Comparison of ENCODE assay signal across 8 mouse cellular contexts in genomic region chr8:64733271-64733943, GRCm38 (mm10). TPM values are rescaled to one million over a fixed set of nuclear protein-coding genes. Genes with fewer than 3 reads are reported as not detected.
DNase-seq lines count a peak whose midpoint lies in the region; ATAC-seq and TF ChIP-seq lines count a peak whose summit lies in the region.

Gene Msmo1 (minus strand): TSS chr8:64733792.

- TF ChIP-seq POLR2A in liver, adult 2 months (IDR thresholded peaks at IDR 0.05; ENCODE audit: extremely low read depth, insufficient read depth, low read length), result peak; percentile 98
- peak; percentile 91 for TF ChIP-seq POLR2A in myocyte (IDR thresholded peaks at IDR 0.05; ENCODE audit: insufficient read length, low read depth)

- H3K36me3 ChIP-seq in heart, embryonic 11.5 days (ENCODE audit: control insufficient read depth, insufficient read depth, low read length), result peaks cover 9% of the 10 kb centered on the region
- H3K36me3 ChIP-seq in kidney, embryonic 16.5 days (ENCODE audit: insufficient read depth, low read length), result peaks cover 10% of the 10 kb centered on the region; the same call in 1 of the 2 replicates
- peaks cover 14% of the 10 kb centered on the region for H3K36me3 ChIP-seq in liver, adult 2 months (ENCODE audit: control insufficient read depth, insufficient read depth, low read length)
- peaks cover 27% of the 10 kb centered on the region for H3K36me3 ChIP-seq in myocyte (ENCODE audit: control insufficient read depth, insufficient read depth)
- H3K36me3 ChIP-seq in splenic B cell, adult 2 months (ENCODE audit: control insufficient read depth, insufficient read depth, low read length, poor library complexity, severe bottlenecking), result peaks cover 3% of the 10 kb centered on the region

- no peaks in the 10 kb centered on the region for H3K9me3 ChIP-seq in heart, embryonic 11.5 days (replicated peaks; ENCODE audit: control insufficient read depth, low read length)
- H3K9me3 ChIP-seq in kidney, embryonic 16.5 days (ENCODE audit: low read length), result no peaks in the 10 kb centered on the region

- ATAC-seq in erythroblast, adult 5-6 weeks (replicated peaks; ENCODE audit: low FRiP score, poor library complexity, severe bottlenecking), result peak; percentile 99
- ATAC-seq in heart, embryonic 11.5 days (replicated peaks; ENCODE audit: insufficient number of reproducible peaks, low FRiP score, low TSS enrichment), result peak; percentile 100
- ATAC-seq in kidney, embryonic 16.5 days (ENCODE audit: low FRiP score, low TSS enrichment), result peak; percentile 100

- H3K4me2 ChIP-seq in heart, embryonic 11.5 days, result peak within 1 kb of the TSS; percentile 68
- peak within 1 kb of the TSS; percentile 67 for H3K4me2 ChIP-seq in kidney, embryonic 16.5 days (replicated peaks; ENCODE audit: low read depth, low read length)
- H3K4me2 ChIP-seq in myocyte (ENCODE audit: low read depth), result peak within 1 kb of the TSS; percentile 72

- peaks cover 5% of the 10 kb centered on the region; the same call in 1 of the 2 replicates for H3K79me2 ChIP-seq in liver, adult 2 months (ENCODE audit: control insufficient read depth, insufficient read depth, low read length)
- H3K79me2 ChIP-seq in myocyte (ENCODE audit: control insufficient read depth, insufficient read depth), result peaks cover 50% of the 10 kb centered on the region

- peak within 1 kb of the TSS; percentile 61 for H3K4me3 ChIP-seq in heart, embryonic 11.5 days (ENCODE audit: low read depth, low read length)
- peak within 1 kb of the TSS; percentile 92 for H3K4me3 ChIP-seq in kidney, embryonic 16.5 days (ENCODE audit: low read length)
- H3K4me3 ChIP-seq in liver, adult 2 months (ENCODE audit: insufficient read depth, low read depth, low read length), result peak within 1 kb of the TSS; percentile 85
- peak within 1 kb of the TSS; percentile 84 for H3K4me3 ChIP-seq in myocyte

- no peak within 1 kb of the TSS for H3K27ac ChIP-seq in heart, embryonic 11.5 days (ENCODE audit: low read depth, low read length)
- peak within 1 kb of the TSS; percentile 65; the same call in 1 of the 2 replicates for H3K27ac ChIP-seq in kidney, embryonic 16.5 days (ENCODE audit: low read length)
- H3K27ac ChIP-seq in liver, adult 2 months (replicated peaks; ENCODE audit: insufficient read depth, low read depth, low read length), result peak within 1 kb of the TSS; percentile 92

- peak within 1 kb of the TSS; percentile 47 for H3ac ChIP-seq in myocyte (ENCODE audit: control insufficient read depth, insufficient read length)

- under 1% methylated on average over 59 of the region's 60 CpGs for WGBS in heart, embryonic 11.5 days (ENCODE audit: insufficient replicate concordance)
- 0% methylated on average over 60 of the region's 60 CpGs for WGBS in kidney, embryonic 16.5 days
- under 1% methylated on average over 60 of the region's 60 CpGs for WGBS in liver, adult 2 months

- H3K27me3 ChIP-seq in heart, embryonic 11.5 days (ENCODE audit: control insufficient read depth, insufficient read depth, low read length), result no peaks in the 10 kb centered on the region
- no peaks in the 10 kb centered on the region for H3K27me3 ChIP-seq in kidney, embryonic 16.5 days (ENCODE audit: insufficient read depth, low read length)
- no peaks in the 10 kb centered on the region for H3K27me3 ChIP-seq in liver, adult 2 months (ENCODE audit: control insufficient read depth, insufficient read depth, low read length)
- no peaks in the 10 kb centered on the region for H3K27me3 ChIP-seq in myocyte (ENCODE audit: control insufficient read depth, insufficient read depth, insufficient read length)
- H3K27me3 ChIP-seq in splenic B cell, adult 2 months (ENCODE audit: control insufficient read depth, insufficient read depth, low read length, poor library complexity, severe bottlenecking), result no peaks in the 10 kb centered on the region

- no peak for TF ChIP-seq CTCF in liver, adult 2 months (IDR thresholded peaks at IDR 0.05; ENCODE audit: low read depth, low read length)

- H3K4me1 ChIP-seq in heart, embryonic 11.5 days (ENCODE audit: control insufficient read depth, insufficient read depth, low read length), result peaks cover 6% of the 10 kb centered on the region
- H3K4me1 ChIP-seq in kidney, embryonic 16.5 days (ENCODE audit: insufficient read depth, low read length), result peaks cover 13% of the 10 kb centered on the region; the same call in 1 of the 2 replicates
- peaks cover 27% of the 10 kb centered on the region for H3K4me1 ChIP-seq in liver, adult 2 months (ENCODE audit: control insufficient read depth, insufficient read depth, low read length)

- peak within 1 kb of the TSS; percentile 66 for H3K9ac ChIP-seq in heart, embryonic 11.5 days (ENCODE audit: low read depth, low read length)
- peak within 1 kb of the TSS; percentile 70 for H3K9ac ChIP-seq in kidney, embryonic 16.5 days (replicated peaks; ENCODE audit: low read length)
- peak within 1 kb of the TSS; percentile 89 for H3K9ac ChIP-seq in liver, adult 2 months (ENCODE audit: low read depth, low read length)

- peak; percentile 95 to 96 for DNase-seq in B cell, adult 2 months
- DNase-seq in brain, adult 2 months (ENCODE audit: low read depth, low spot score), result peak; percentile 100
- DNase-seq in liver, adult 2 months (ENCODE audit: extremely low read depth, low read depth, low spot score), result peak; percentile 94
- DNase-seq in splenic B cell, adult 2 months (ENCODE audit: low read depth, low spot score), result peak; percentile 99

TF ChIP-seq in myocyte, 11 proteins besides CTCF, POLR2A, EP300 and RAD21:
- TF ChIP-seq POLR2AphosphoS2 (IDR thresholded peaks at IDR 0.05; ENCODE audit: insufficient read length, low read depth) (peak; percentile 93), E2F4 (IDR thresholded peaks at IDR 0.05; ENCODE audit: insufficient read depth) (peak; percentile 73), TCF12 (IDR thresholded peaks at IDR 0.05; ENCODE audit: insufficient read depth, poor library complexity, severe bottlenecking) (no peak), MYOG (IDR thresholded peaks at IDR 0.05; ENCODE audit: control insufficient read depth in 1 of 3, insufficient read depth in 1 of 3, insufficient read length in 2 of 3, low read depth in 2 of 3) (peak in 2 of 3 experiments; percentile 22 to 43), SRF (IDR thresholded peaks at IDR 0.05; ENCODE audit: control insufficient read depth, insufficient read length, low read depth) (peak; percentile 50), CEBPB (IDR thresholded peaks at IDR 0.05; ENCODE audit: insufficient read depth, poor library complexity, severe bottlenecking) (no peak), REST (IDR thresholded peaks at IDR 0.05; ENCODE audit: insufficient read depth, insufficient read length) (no peak), USF1 (IDR thresholded peaks at IDR 0.05; ENCODE audit: low read depth) (peak; percentile 29), MYOD1 (IDR thresholded peaks at IDR 0.05; ENCODE audit: control insufficient read depth in 1 of 3, insufficient read length in 2 of 3, low read depth in 2 of 3) (peak in 2 of 3 experiments; percentile 71 to 79), MAX (IDR thresholded peaks at IDR 0.05; ENCODE audit: low read depth) (no peak)

RNA-seq across cellular contexts. Expression of gene Msmo1, which starts in this region (rescaled TPM):
- total RNA-seq in erythroblast, adult 5-6 weeks (2015; ENCODE audit: low replicate concordance), result 15.8 and 21.9 TPM in 2 replicates
- 12.1 and 18.7 TPM in 2 replicates for total RNA-seq in erythroblast, adult 5-6 weeks (2017; ENCODE audit: low replicate concordance)
- 81.2 and 86.9 TPM in 2 replicates for polyA plus RNA-seq in heart, embryonic 11.5 days (2014; fragmentation: Nextera tagmentation; extraction: Ambion mirVana)
- 73.8 and 82.0 TPM in 2 replicates for polyA plus RNA-seq in kidney, embryonic 16.5 days (2015; fragmentation: Nextera tagmentation; extraction: Ambion mirVana)
- 262 and 352 TPM in 2 replicates for total RNA-seq in liver, adult 2 months (2014; rRNA removed)
- 84.3 and 87.0 TPM in 2 replicates for polyA plus RNA-seq in liver, adult 2 months (2012; rRNA removed)
- polyA plus RNA-seq in myocyte (2012; fragmentation: generic; extraction: Trizol), result 65.0 TPM

Comparison
In these comparisons a context has a peak if more than half of its experiments do, and no peak if none do; other contexts are left out.
1. RNA of gene Msmo1 (total RNA-seq): 262 to 352 TPM in liver, adult 2 months; 12.1 to 21.9 TPM in erythroblast, adult 5-6 weeks; every median in the first group is over 10 times any median in the second.
2. Peak in every context shown above with its lines, with median percentiles within 50 percentile points of each other: DNase-seq, ATAC-seq, H3K4me2 ChIP-seq, H3K4me3 ChIP-seq and H3K9ac ChIP-seq.